Mouse (Mus musculus): ENCODE measurements around the gene Kpna1.
A peak's percentile ranks its signal among the peaks of the same experiment; 100 is the strongest.
"Not testable (repeated sequence)": the region's sequence is repeated elsewhere in the genome, so short reads cannot be mapped to it uniquely, and the experiment has no call there.

Gene Kpna1

DNA sequence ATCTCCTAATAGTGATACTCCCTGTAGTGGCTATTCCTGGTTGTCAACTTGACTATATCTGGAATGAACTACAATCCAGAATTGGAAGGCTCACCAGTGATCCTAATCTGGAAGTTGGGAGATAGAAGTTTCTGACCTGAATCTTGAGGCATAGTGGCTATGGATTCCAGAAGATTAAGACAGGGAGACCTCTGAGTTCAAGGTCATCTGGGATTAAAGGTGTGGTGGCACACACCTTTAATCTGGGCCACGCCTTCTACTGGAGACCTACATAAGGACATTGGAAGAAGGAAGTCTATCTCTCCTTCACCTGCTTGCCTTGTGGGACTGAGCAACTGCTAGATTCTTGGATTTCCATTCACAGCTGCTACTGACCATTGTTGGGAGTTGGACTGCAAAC lies at the start of gene Kpna1:
Kpna1 (plus strand) TSS at position 301 of the 400 bp plus-strand sequence.
- not testable (repeated sequence) for DNase-seq (ENCODE audit: low read depth, low spot score)

DNA sequence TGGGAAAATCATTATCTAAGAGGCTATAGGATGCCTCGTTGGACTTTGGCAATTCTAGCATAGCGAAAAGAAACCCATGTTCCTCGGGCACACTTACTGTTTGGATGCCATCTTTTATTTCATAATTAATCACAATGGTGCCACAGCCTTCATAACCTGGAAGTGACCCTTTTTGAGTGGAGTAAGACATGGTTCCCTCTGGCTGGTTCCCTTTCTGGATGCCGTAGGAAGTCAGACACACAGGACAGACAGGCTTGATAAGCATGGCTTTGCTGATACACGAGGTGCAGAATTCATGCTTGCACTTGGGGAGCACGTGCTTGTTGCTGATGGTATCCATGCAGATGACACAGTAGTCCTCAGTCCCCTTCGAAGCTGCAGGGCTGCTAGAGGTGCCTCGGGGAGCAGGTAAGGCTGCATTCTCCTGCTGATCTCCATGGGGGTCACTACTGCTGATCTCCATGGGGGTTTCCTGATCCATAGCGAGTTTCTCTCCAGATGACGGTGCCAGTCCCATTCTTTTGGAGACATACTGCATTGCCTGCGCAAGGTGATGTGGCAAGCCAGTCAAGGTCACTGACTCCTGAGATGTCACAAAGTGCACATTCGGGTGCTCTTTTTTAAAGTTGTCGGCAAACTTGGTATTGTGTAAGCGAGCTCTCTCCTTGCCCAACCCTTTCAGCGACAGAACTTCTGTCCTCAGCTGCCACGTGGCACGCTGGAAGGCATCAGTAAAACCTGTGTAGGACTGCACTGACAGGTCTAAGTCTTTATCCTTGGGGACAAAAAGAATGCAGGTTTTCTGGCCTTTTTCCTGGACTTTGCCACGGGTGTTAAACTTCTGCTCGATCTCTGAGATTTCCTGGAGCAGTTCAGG lies 46.1 kb upstream of the Kpna1 start:
- DNase-seq (ENCODE audit: low read depth, low spot score) = no peak

DNA sequence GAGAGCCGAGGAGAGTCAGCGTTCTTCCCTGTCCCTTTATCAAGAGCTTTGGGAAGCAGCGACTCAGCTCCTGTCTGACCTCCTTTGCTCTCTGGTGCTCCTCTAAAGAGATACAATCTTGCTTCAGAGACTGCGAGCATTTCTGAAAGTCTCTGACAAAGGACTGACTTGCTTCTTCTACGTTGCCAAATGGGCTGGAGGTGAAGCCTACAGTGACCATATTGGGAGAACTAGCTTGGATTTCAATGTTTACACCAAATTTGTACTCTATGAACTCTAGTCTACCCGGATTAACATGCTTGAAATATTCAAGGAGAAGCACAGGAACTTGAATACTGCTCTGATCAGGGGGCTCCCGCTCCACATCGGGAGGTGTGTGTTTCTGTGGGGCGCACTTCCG lies 45.4 kb upstream of the Kpna1 start:
- DNase-seq (ENCODE audit: low read depth, low spot score) = no peak

DNA sequence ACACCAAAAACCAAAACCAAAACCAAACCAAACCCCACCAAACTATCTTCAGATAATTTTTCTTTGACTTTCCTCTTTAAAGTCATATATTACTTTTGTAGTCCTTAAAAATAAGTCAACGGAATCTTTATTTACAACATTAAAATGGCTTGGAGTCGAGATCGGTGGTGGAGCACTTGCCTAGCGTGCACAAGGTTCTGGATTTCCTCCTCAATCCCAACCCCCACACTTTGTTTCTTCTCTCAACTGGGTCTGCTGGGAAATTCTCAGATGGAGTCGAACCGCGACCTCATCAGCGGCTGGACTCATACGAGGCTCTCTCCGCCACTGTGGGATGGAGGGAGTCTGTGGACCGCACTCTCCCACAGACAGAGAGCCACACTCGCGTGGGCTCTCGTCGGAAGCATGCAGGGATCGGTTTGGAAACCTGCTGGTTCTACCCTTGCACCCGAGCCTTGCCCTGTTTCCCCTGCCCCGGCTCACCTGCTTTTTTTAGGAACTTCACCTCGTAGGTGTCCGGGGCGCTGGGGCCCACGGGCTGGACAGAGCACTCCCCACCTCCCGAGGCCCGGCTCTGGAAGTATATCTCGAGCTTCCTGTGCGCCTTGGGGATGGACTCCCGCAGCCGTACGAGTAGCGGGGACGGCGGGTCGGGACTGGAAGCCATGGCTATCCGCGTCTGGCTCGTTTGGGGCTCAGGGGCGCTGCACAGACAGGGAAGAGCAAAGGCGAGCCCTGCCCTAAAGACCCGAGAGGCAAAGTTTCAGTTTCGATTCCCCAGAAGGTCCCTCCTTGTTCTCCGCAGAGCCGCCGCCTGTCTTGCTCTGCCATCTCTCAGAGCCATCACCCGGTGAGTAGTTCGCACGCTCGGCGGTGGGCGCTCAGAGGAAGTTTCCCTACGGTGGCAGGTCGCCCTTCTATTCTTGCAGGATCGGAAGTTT lies 40.1 kb upstream of the Kpna1 start, which contains the start of the genes Parp9 and Dtx3l:
Parp9 (plus strand) TSS at position 260 of the 941 bp plus-strand sequence.
Dtx3l (minus strand) TSS at position 941 of the 941 bp plus-strand sequence.
- peak; percentile 21 for DNase-seq (ENCODE audit: low read depth, low spot score)

DNA sequence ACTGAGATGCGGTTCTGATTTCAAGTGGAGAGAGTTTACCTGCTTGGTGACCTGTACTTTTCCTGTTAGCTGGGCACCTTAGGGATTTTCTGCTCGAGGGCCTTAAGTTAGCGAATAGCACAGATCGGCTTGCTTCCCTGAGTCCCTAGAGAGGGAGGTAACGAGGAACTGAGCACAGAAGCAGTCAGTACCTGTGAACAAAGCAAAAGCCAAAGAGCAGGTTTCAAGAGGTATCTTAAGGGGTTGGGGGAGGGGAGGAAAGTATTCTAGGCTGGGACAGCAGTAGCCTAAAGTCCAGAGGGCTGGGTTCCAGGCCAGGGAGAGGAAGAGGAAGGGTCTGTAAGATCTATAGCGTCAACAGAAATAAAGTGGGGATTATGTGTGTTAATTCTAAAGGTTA lies 39.3 kb upstream of the Kpna1 start:
- no peak for DNase-seq (ENCODE audit: low read depth, low spot score)

DNA sequence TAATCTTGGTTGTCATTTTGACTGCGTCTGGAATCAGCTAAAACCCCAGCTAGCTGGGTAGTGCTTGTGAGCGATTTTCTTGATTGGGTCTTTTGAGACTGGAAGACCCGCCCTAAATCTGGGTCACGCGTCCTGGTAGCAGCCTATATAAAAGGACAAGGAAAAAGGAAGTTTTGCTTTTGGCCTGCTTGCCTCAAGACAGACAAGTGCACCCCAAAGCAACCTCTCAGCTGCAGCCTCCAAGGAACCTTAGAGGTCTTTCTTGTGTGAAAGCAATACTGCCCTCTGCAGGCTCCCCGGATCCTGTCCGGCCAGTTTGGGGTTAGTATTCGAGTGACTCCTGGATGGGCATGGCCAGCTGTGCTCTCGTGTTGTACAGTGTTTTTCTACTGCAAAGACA lies 38.9 kb upstream of the Kpna1 start:
- DNase-seq (ENCODE audit: low read depth, low spot score) = peak; percentile 20

DNA sequence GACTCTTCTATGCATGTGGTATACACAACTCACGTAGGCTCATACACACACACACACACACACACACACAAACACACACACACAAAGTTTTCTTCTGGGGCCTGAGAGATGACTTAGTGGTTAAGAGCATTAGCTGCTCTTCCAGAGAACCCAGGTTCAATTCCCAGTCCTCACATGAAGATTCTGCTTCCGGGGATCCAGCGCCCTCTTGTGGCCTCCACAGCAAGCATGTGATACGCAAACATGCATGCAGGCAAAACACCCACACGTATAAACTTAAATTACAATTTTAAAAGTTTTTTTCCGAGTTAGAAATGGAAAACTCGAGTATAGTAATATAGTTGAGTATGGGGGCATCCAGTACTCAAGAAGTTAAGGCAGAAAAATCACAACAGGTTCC lies 37.2 kb upstream of the Kpna1 start:
- no peak for DNase-seq (ENCODE audit: low read depth, low spot score)

DNA sequence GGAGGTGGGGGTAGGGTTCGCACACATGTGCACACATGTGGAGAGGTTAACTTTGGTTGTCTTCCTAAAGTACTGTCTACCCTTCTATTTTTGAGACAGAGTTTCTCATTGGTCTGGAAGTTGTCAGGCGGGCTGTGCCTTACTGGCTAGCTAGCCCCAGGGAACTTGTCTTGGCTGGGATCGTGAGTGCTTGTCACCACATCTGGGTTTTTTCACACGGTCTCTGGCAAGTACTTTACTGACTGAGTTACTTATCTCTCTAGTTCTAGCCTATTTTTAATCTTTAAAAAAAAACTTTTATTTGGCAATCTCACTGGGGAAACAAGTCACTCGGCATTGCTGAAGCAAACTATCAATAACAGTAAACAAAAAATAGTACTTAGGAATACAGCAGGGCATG lies 29.3 kb upstream of the Kpna1 start:
- DNase-seq (ENCODE audit: low read depth, low spot score) = no peak

DNA sequence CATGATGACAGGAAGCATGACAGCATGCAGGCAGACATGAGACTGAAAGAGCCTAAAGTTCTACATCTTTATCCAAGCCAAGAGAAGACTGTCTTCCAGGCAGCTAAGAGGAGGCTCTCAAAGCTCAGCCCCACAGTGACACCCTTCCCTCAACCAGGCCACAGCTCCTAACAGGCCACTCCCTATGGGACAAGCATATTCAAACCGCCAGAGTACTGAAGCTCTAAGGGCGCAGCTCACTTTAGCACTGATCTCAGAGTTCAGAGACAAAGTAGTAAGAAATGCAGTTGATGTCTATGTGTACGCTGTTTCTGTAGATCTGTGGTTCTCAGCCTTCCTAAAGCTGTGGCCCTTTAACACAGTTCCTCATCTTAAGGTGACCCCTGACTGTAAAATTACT lies 27.3 kb upstream of the Kpna1 start:
- no peak for DNase-seq (ENCODE audit: low read depth, low spot score)

DNA sequence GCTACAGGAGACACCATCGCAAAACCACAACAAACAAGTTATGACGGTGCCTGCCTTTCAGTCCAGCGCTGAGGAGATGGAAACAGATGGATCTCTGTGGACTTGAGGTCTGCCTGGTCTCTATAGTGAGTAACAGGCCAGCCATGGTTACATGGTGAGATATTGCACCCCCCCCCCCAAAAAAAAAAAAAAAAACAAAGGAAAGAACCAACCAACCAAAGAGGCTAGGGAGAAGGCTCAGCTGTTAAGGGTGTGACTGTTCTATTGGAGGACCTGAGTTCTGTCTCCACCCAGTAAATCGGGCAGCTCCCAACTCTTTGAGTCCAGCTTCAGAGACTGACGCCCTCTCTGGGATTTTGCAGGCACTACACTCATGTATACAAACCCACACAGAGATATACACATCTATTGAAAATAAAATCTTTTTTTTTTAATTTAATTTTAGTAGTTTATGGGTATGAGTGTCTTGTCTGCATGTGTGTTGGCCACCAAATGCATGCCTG lies 25.9 kb upstream of the Kpna1 start:
- DNase-seq (ENCODE audit: low read depth, low spot score) = no peak

DNA sequence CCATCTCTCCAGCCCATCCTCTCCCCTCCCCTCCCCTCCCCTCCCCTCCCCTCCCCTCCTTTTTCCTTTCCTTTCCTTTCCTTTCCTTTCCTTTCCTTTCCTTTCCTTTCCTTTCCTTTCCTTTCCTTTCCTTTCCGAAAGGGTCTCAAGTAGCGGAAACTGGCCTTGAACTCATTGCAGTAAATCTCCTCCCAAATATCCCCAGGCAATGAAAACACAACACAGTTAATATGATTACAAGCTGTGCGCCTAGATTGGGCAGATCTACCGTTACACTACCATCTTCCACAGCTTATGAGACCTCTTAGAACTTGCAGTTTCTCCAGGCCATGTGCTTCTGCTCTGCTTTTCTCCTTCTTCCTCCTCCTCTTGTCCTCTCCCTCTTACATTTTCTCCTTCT lies 12.6 kb upstream of the Kpna1 start:
- DNase-seq (ENCODE audit: low read depth, low spot score) = not testable (repeated sequence)

DNA sequence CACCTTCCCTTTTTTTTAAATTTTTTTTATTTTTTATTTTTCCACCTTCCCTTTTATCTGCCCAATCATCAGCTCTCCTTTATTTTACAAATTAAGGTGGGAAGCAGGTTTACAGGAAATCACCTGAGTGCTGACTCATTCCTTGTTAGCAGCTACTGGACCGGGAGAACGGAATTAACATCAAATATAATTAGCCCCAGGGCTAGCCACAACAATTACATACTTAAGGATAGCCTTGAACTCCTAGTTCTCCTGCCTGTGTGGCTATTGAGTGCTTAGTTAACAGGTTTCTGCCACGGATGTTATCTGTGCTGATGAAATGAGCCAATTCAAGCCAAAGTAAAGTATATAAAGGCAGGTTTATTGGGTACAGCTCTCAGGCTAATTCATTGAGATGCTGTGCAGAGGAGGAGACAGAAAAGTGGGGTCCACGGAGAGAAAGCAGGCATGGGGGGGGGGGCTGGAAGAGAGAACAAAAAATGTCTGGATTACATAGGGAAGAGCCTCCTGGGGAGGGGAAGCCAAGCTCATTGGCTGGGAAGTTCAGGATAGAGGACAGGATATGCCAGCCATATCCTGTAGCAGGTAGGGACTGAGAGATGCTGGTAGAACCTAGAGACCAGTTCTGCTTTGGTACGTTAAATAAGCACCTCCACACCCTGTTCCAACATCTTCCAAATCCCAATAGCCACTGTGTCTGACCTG lies 12.0 kb upstream of the Kpna1 start:
- no peak for DNase-seq (ENCODE audit: low read depth, low spot score)

DNA sequence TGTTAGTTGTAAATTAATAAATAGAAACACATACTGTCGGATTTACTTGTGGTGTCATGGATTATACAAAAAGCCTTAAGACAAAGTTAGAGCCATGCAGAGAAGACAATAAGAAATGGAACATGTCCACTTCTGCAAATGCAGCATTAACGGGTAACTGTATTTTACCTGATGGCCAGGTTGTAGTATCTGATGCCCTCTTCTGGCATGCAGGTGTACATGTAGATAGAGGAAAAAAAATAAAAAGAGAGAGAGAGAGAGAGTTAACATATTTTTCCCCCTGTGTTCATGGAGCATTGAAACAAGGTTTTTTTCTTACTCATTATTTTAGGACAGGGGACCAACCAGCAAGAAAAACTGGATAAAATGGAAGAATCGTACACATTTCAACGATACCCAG lies 11.2 kb upstream of the Kpna1 start:
- DNase-seq (ENCODE audit: low read depth, low spot score) = no peak

DNA sequence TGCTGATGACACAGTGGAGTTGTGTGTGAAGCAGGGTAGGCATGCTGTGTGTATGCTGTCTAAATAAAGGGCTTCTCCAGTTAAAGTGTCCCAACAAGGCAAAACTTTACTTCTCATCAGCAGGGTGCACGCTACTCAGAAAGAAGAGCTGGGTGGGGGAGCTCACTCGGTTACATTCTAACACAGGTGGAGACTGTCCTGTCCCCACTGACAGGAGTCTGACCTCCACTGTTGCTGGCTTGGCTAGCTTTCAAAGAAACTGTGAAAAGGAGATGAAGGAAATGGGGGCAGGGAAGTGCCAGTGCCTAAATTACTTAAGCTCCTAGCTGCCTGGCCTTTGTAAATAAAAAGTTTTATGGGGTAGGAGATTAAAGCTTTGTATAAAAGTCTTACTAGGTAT lies 10.4 kb upstream of the Kpna1 start:
- no peak for DNase-seq (ENCODE audit: low read depth, low spot score)

DNA sequence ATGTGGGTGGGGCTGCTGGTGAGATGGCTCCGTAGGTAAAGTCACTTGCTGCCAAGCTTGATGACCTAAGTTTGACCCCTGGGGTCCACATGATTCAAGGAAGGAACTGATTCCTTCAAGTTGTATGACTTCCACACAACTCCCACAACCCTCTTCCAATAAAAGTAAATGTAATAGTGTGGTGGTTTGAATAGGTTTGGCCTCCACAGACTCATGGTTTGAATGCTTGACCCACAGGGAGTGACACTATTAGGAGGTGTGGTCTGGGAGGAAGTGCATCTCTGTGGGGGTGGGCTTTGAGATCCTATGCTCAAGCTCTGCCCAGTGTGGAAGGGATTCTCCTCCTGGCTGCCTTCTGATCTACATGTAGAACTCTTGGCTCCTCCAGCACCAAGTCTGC lies 4.5 kb upstream of the Kpna1 start:
- DNase-seq (ENCODE audit: low read depth, low spot score) = no peak

DNA sequence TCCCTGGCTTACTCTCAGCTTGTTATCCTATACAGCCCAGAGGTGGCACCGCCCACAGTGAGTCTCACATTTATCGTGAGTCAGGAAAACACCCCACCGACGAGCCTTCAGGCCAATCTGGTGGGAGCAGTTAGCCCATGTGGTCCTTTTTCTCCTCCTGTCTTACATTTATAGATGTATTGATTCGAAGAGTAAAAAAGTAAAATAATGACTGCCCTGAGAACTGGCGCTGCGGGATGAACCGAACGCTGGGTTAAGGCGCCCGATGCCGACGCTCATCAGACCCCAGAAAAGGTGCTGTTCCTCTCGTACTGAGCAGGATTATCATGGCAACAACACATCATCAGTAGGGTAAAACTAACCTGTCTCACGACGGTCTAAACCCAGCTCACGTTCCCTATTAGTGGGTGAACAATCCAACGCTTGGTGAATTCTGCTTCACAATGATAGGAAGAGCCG lies 2.8 kb downstream of the Kpna1 start:
- peak; percentile 98 for DNase-seq (ENCODE audit: low read depth, low spot score)

DNA sequence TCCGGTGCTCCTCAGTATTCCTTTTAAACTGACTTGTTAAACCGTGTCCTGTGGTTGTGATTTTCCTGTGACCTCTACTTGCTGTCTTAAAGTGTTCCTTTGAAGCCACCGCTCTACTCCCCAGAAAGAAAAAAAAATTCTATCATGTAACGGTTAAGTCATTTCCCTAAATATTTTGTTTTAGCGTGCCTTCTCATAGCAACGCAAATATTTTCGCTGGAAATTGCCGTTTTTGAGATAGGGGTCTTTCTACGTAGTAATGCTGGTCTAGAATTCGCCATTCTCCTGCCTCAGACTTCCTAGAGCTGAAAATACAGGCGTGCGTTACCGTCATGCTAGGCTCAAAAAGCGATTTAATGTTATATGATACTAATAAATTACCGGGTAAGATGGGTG lies 4.0 kb downstream of the Kpna1 start:
- no peak for DNase-seq (ENCODE audit: low read depth, low spot score)

DNA sequence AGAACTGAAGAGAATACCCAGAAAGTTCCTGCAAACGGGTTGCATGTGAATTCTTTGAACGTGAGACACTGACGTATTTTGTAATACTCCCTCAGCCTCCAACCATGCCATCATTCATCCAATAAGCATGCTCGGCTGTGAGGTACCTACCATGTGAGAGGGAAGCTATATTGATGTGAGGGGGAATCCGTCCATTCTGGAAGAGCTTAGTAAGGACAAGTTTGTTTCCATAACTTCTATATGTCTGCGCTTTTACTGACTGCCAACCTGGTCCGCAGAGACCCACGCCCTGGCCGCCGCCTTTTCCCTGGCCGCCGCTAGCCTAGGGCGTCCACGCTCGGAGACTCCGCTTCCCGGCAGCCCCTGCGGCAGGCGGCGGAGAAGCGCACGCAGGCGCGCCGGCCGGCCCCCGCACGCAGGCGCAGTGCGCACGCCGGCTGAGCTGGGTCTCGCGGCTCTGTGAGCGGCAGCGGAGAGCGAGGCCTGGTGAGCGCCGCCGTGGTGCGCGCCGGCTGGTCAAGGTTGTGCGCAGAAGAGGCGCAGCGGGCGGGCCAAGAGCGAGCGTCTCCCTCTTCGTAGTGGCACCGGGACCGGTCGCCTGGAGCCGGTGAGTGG lies 4.5 kb downstream of the Kpna1 start:
- peak; percentile 90 for DNase-seq (ENCODE audit: low read depth, low spot score)

DNA sequence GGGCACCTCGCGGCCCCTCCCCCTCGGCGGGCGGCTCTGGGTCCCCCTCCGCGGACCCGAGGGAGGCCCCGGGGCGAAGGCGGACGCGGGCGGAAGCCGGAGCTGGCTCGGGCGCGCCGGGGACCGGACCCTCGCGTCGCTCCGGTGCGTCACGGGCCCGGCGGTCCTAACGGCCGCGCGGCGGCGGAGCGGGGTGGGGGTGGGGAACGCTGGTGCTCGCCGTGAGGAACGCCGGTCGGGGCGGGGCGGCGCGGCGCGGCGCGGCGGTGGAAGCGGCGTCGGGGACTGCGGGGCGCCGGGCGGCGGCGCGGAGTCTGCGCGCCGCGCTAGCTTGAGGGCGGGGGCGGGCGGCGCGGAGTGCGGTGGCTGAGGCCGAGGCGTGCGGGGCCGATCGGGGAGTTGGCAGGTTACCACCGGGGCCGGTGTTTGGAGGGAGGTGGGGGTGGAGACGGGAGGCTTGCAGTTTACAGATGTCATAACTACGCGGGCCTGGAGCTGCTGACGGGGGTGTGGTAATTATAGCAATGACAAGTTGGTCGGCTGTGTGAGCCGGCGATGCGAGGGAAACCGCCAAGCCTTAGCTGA lies 5.1 kb downstream of the Kpna1 start:
- peak; percentile 50 for DNase-seq (ENCODE audit: low read depth, low spot score)

DNA sequence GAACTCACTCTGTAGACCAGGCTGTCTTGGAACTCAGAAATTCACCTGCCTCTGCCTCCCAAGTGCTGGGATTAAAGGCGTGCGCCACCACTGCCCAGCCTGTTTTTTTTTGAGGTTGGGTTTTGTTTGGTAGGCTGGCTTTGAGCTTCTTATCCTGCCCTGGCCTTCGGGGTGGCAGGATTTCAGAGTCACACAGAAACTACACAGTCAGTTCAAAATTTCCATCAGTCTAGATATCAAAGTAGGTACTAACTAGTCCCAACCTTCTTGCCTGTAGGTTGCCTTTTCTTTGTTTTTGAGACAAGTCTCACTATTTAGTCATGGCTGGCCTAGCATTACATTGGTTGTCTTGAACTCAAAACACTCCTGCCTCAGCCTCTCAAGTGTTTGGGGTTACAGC lies 5.9 kb downstream of the Kpna1 start:
- no peak for DNase-seq (ENCODE audit: low read depth, low spot score)

DNA sequence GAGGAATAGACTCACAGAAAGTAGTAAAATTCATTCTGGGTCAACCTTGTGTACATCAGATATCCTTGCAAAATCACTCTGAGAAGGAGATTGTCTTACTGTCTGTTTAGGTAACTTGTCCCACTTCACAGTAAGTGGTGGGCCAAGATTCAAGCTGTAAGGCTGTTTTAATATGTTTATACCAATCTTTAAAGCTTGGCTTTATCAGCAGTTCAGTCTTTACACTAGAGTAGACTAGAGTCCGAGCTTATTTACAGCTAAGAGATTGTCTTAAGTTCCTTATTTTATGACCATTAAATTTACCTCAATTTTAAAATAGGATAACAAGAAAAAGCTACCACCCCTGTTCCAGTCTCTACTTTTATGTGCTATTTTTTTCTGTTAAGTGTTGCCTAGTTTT lies 9.4 kb downstream of the Kpna1 start:
- no peak for DNase-seq (ENCODE audit: low read depth, low spot score)
